Mouse (Mus musculus): ENCODE data around the gene Spata31d1a.

Gene Spata31d1a

DNA sequence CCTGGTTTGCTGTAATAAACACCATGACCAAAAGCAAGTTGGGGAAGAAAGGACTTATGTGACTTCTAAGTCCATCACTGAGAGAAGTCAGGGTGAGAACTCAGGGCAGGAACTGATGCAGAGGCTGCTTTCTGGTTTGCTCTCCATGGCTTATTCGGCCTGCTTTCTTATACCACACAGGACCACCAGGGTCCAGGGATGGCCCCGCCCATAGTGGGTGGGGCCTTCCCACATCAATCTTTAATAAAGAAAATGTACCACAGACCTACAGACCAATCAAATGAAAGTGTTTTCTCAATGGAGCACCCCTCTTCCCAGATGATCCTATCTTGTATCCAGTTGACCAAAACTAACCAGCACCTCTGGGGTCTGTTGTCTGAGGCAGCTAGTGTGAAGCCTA lies 38.6 kb downstream of the Spata31d1a start:
- no peak for DNase-seq (ENCODE audit: inconsistent age in 2 of 2, low spot score in 1 of 2)

- no peak for DNase-seq (ENCODE audit: inconsistent age in 2 of 2, low spot score in 1 of 2)
Observed at GRCm38 (mm10) chr13:59669946-59670345, 40.2 kb downstream of the Spata31d1a start.

DNA sequence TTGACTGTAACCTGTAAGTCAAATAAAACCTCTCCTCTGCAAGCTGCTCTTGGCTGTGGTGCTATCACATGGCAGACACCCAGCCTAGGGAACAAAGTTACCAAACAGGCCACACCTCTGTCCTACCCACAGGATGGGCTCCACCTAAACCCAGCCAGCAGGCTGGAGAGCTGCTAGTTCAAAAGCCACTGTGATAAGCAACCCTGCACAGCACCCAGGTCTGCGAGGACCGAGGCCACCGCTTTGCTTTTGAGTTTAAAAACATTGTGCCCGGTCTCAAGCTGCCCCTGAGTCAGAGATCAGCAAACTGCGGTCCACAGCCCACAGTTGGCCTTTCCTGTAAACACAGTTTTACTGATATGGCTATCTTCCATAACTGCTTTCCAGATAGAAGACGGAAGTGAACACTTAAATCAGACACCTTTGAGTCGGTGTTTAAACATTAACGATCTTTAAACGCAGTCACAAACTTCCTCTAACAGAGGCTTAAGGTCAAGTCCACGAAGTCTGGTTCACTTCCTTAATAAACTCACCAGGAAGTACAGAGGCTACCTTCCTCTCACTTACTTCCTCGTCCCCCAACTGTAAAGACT lies 41.5 kb downstream of the Spata31d1a start:
- DNase-seq (ENCODE audit: inconsistent age in 2 of 2, low spot score in 1 of 2), result peak in 1 of 2 experiments; percentile 40

- DNase-seq (ENCODE audit: inconsistent age in 2 of 2, low spot score in 1 of 2), result no peak
Observed at GRCm38 (mm10) chr13:59667763-59668162, 42.4 kb downstream of the Spata31d1a start.

DNA sequence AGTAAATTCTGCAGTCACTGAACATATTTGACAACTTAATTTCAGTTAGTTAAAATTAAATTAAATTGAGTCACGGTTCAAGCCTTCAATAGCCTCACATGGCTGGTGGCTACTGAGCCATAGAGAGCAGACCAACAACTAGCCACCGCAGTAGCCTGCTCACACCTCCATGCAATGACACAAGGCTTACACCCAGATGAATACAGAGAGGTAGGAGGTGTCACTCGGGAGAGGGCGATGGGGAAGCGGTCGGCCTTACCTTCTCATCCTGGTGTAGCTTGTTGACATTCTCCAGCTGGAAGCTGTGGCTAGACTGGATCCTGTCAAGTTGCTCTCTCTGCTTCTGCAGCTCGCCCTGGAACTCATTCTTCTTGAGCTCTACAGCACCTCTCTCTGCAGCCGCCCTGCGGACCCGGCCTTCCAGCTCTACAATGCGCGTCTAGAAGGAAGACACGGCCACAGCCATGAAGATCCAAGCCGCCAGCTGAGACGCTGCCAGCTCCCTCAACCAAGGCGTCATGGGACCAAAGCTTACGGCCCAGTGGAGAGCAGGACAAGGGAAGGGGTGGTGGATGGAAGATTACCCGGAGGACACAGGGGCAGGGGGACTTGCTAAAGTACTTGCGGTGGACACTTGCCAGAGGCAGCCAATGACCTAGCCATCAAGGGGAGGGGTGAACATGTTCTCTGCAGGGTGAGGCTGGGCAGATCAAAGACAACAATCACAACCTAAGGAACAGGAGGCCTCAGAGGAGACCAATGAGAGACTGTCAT lies 46.0 kb downstream of the Spata31d1a start:
- no peak for DNase-seq (ENCODE audit: inconsistent age in 2 of 2, low spot score in 1 of 2)

GRCm38 (mm10) chr13:59661966-59662365 lies 48.2 kb downstream of the Spata31d1a start:
- no peak for DNase-seq (ENCODE audit: inconsistent age in 2 of 2, low spot score in 1 of 2)

DNA sequence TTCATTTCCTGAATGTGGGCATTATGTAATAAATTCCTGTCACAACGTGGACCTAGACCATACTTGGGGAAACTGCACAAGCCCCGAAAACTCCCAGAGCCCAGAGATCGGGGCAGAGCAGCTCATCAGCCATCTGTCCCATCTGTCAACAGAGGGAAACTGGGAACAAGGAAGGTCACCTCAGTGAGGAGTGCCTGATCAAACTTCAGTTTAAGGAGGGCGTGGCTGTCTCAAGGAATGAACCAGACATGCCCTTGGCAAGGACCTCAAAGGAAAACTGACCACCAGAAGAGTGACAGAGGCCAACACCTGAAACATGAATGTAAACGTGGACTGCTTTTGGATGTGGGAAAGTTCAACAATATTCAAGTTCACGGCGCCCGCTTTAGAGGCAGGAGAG lies 48.7 kb downstream of the Spata31d1a start:
- no peak for DNase-seq (ENCODE audit: inconsistent age in 2 of 2, low spot score in 1 of 2)

- DNase-seq (ENCODE audit: inconsistent age in 2 of 2, low spot score in 1 of 2), result no peak
Observed at GRCm38 (mm10) chr13:59660371-59660770, 49.8 kb downstream of the Spata31d1a start.

GRCm38 (mm10) chr13:59657781-59658180 lies 52.3 kb downstream of the Spata31d1a start:
- no peak for DNase-seq (ENCODE audit: inconsistent age in 2 of 2, low spot score in 1 of 2)

DNA sequence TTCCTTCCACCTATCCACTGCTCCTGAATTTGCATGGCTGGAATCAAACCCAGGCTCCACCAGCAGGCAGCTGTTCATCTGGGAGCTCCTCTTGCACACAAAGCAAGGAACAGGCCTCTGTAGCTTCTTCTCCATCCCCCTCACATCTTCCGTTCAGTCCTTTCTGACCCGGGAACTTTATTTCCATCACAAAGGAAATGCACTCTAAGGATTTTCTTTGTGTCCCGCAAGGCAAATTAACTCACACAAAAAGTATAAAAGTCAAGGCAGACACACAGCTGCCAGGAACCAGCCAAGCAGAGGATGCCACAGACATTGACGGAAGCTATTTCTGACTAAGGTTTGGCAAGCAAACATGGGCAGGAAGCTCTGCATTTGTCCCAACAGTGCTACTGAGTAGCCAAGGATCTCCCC lies 53.1 kb downstream of the Spata31d1a start:
- DNase-seq (ENCODE audit: inconsistent age in 2 of 2, low spot score in 1 of 2), result peak in 1 of 2 experiments; percentile 38

GRCm38 (mm10) chr13:59656316-59656832 lies 53.8 kb downstream of the Spata31d1a start:
- DNase-seq (ENCODE audit: inconsistent age in 2 of 2, low spot score in 1 of 2), result no peak

DNA sequence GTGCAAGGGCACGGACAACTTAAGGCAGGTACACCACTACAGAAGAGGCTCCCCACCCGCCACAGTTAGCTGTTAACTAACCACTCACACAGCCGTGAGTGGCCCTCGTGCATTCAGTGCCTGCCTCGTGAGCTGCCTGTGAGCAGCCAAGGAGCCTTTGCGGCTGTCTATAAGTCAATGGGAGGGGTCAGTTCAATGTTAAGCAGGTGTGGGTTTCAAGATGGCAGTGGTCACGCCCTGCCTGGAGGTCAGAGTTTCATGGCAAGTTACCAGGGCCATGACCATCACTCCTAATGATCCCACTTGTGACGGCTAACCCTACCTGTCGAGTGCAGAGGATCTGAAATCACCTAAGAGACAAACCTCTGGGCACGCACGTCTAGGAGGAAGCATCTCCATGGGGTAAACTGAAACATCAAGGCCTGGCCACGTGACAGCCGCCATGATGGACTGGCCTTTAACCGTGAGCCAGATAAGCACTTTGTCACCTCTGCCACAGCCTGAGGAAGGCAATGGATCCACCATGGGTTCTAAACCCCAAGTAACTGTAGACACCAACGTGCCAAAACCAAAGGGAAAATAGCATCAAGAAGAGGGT lies 54.3 kb downstream of the Spata31d1a start:
- no peak for DNase-seq (ENCODE audit: inconsistent age in 2 of 2, low spot score in 1 of 2)

DNA sequence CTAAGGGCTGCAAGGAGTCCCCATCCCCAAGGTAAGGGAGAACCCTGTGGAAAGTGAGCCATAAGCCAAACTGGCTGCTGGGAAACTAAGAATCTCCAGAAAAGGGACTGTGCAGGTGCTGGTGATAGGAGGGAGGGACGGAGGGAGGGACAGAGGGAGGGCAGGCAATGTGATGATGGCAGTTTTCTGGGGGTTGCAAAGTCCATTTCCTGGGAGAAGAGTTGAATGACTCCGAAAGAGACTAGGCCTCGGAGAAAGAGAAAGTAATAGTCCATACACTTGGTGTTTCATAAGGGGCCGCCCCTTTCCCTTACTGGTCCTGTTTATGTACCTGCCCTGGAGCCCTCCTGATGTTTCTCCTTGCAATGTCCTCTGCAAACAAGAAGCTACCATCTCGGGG lies 55.7 kb downstream of the Spata31d1a start:
- DNase-seq (ENCODE audit: inconsistent age in 2 of 2, low spot score in 1 of 2), result no peak

DNA sequence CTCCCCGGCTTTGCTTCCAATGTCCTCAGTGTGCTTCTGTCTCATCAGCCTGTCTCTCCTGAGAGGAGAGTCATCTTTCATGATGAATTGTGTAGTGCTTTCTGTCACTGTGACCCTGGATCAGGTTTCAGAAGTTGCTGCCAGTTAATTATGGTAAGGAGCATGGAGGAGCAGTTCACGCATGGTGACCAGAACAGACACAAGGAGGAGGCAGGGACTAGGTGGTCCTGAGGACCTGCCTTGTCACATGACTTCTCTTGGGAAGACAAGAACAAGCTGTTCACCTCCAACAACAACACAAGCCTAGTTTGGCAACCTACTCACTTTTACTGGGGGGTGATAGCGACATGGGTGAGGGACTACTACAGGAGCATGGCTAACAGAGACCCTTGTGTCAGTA lies 57.0 kb downstream of the Spata31d1a start:
- no peak for DNase-seq (ENCODE audit: inconsistent age in 2 of 2, low spot score in 1 of 2)

DNA sequence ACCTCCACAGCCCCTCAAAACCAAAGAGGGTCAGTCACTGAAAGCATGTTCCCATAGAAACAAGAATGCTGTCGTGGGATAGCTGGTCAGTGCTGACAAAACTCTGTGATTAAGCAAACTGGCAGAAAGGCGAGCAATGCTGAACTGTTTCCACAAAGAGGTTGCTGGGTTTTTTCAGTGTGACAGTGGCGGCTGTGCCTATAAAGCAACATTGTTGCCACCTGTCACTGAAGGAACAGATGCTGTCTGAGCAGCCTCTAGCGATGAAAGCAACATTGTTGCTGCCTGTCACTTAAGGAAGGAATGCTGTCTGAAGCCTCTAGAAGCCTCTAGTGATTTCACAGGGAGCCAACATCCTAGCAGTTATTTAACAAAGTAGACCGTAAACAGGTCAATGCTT lies 57.5 kb downstream of the Spata31d1a start:
- DNase-seq (ENCODE audit: inconsistent age in 2 of 2, low spot score in 1 of 2), result no peak

Measured in adrenal gland, adult (tissue).